Mouse (Mus musculus): ENCODE measurements around the gene 4931406P16Rik. TPM values are rescaled to one million over a fixed set of nuclear protein-coding genes. Genes with fewer than 3 reads are reported as not detected.

4931406P16Rik gene
- polyA plus RNA-seq (2016; fragmentation: Nextera tagmentation; extraction: Ambion mirVana) = 27.8 and 30.8 TPM in 2 replicates

DNA sequence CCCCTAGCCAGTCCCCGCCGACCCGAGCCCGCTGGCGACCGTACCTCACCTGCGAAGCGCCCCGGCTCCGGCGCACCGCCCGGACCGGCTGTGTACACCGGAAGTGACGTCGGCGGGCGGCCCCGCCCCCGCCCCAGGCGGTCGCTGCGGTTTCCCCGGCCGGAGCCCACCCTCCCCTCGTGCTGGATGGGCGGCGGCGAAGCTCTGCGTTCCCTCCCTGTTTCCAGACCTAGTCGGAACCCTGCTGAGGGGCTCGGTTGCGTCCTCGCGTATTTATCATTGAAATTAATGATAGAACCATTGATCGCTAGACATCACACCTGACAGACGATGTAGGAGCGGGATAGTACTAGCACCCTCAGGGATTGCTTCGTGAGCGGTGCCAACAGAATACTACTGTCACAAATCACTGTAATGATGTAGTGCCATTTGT, at the start of gene 4931406P16Rik:
Gene 4931406P16Rik (minus strand): TSS at position 109 of the 433 bp plus-strand sequence.
- H3K4me3 ChIP-seq (replicated peaks) = peak within 1 kb of the TSS; percentile 99
- H3K36me3 ChIP-seq = 0 out of 2 replicates have a peak, but pooled peaks cover 4% of the 10 kb centered on the region
- WGBS = under 1% methylated on average over 40 of the region's 41 CpGs
- no peaks in the 10 kb centered on the region for H3K9me3 ChIP-seq
- peak within 1 kb of the TSS; percentile 87 for H3K27ac ChIP-seq
- H3K4me2 ChIP-seq = peak within 1 kb of the TSS; percentile 82
- H3K4me1 ChIP-seq (replicated peaks) = peaks cover 12% of the 10 kb centered on the region; the same call in 1 of the 2 replicates
- peak within 1 kb of the TSS; percentile 93 for H3K9ac ChIP-seq (replicated peaks)
- ATAC-seq (ENCODE audit: insufficient number of reproducible peaks, insufficient read depth, low FRiP score, low TSS enrichment, low read depth) = peak; percentile 87
- H3K27me3 ChIP-seq = no peaks in the 10 kb centered on the region

DNA sequence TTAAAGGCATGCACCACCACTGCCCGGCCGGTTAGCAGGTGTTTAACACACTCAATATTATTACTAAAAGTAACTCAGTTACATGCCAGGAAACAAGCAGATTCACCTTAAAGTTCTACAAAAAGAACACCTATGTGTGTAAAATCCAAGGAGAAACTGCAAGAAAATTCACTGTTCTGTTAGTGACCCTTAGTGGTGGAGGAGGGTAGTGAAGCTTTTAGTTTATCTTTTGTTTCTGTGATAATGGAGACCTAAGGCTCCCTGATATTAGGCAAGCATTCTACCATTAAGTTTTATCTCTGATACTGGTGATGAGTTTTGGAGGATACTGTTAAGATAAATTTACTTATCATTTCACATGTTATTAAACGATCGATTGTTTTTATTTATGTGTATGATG, 42.3 kb upstream of the 4931406P16Rik start:
- H3K9me3 ChIP-seq = no peaks in the 10 kb centered on the region
- no peak overlapping the region for H3K27ac ChIP-seq
- H3K9ac ChIP-seq (replicated peaks) = no peak overlapping the region
- ATAC-seq (ENCODE audit: insufficient number of reproducible peaks, insufficient read depth, low FRiP score, low TSS enrichment, low read depth) = no peak
- 95% methylated on average over 4 of the region's 4 CpGs for WGBS
- no peaks in the 10 kb centered on the region for H3K27me3 ChIP-seq
- no peak overlapping the region for H3K4me3 ChIP-seq (replicated peaks)
- peaks cover 79% of the 10 kb centered on the region for H3K36me3 ChIP-seq
- no peaks in the 10 kb centered on the region for H3K4me1 ChIP-seq (replicated peaks)
- H3K4me2 ChIP-seq = no peak overlapping the region

DNA sequence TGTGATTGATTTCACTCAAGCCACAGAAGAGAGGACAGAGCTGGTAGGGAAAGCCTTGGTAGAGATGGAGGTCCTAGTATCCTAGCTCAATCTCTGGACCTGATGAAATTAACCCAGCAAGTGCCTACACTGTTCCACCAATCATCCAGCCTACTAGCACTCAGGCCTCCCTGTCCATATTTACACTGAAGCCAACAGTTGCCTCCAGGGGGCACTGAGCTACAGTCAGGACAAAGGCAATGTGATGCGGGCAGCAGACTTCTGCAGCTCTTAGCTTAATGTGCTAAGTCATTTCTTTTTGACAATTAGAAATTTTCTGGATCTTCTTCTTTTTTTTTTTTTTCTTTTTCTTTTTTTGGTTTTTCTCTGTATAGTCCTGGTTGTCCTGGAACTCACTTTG, 38.6 kb upstream of the 4931406P16Rik start:
- no peak overlapping the region for H3K4me2 ChIP-seq
- H3K4me3 ChIP-seq (replicated peaks) = no peak overlapping the region
- no peaks in the 10 kb centered on the region for H3K4me1 ChIP-seq (replicated peaks)
- no peak overlapping the region for H3K27ac ChIP-seq
- WGBS = 71% methylated on average over 1 of the region's 1 CpGs
- peaks cover 95% of the 10 kb centered on the region for H3K36me3 ChIP-seq
- ATAC-seq (ENCODE audit: insufficient number of reproducible peaks, insufficient read depth, low FRiP score, low TSS enrichment, low read depth) = no peak
- no peaks in the 10 kb centered on the region for H3K27me3 ChIP-seq
- no peaks in the 10 kb centered on the region for H3K9me3 ChIP-seq
- no peak overlapping the region for H3K9ac ChIP-seq (replicated peaks)

DNA sequence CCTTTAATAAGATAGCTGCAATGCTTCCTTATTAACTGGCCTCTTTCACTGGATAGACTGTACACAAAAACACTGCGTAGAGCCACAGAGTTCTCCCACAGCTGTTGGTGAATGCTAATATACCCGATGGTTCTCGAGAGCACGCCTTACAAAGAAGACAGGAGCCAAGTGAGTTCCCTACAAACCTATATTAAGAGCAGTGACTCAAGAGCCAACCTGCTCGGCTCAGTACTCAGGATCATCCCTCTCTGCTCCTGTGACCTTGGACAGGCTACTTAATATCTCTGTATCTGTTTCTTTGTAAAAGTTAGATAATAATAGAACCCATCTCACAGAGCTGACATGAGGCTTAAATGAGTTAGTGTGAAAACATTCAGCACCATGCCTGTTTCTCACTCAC, 36.8 kb upstream of the 4931406P16Rik start:
- H3K4me3 ChIP-seq (replicated peaks) = no peak overlapping the region
- H3K9me3 ChIP-seq = no peaks in the 10 kb centered on the region
- H3K36me3 ChIP-seq = peaks cover 98% of the 10 kb centered on the region
- 93% methylated on average over 5 of the region's 5 CpGs for WGBS
- no peak overlapping the region for H3K4me2 ChIP-seq
- H3K27ac ChIP-seq = no peak overlapping the region
- no peaks in the 10 kb centered on the region for H3K4me1 ChIP-seq (replicated peaks)
- H3K9ac ChIP-seq (replicated peaks) = no peak overlapping the region
- no peak for ATAC-seq (ENCODE audit: insufficient number of reproducible peaks, insufficient read depth, low FRiP score, low TSS enrichment, low read depth)
- H3K27me3 ChIP-seq = no peaks in the 10 kb centered on the region

DNA sequence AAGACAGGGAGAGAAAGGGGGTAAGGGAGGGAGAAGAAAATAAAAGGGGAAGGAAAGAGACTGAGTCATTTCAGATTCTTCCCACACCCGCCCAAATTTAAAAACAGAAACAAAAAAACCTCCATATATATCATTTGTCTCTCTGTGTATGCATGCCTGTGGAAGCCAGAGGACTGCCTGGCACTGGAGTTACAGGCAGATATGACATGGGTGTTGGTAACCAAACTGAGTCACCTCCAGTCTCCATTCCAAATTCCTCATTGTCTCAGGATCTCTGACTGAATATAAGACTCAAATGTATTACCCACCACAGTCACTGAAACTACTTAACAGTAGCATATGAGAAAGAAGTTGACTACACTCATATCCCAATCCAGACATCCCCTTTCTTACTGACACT, 34.7 kb upstream of the 4931406P16Rik start:
- no peaks in the 10 kb centered on the region for H3K9me3 ChIP-seq
- peaks cover 95% of the 10 kb centered on the region for H3K36me3 ChIP-seq
- H3K4me3 ChIP-seq (replicated peaks) = no peak overlapping the region
- H3K4me1 ChIP-seq (replicated peaks) = no peaks in the 10 kb centered on the region
- H3K27ac ChIP-seq = no peak overlapping the region
- 96% methylated on average over 1 of the region's 1 CpGs for WGBS
- H3K4me2 ChIP-seq = no peak overlapping the region
- H3K9ac ChIP-seq (replicated peaks) = no peak overlapping the region
- ATAC-seq (ENCODE audit: insufficient number of reproducible peaks, insufficient read depth, low FRiP score, low TSS enrichment, low read depth) = no peak
- no peaks in the 10 kb centered on the region for H3K27me3 ChIP-seq

DNA sequence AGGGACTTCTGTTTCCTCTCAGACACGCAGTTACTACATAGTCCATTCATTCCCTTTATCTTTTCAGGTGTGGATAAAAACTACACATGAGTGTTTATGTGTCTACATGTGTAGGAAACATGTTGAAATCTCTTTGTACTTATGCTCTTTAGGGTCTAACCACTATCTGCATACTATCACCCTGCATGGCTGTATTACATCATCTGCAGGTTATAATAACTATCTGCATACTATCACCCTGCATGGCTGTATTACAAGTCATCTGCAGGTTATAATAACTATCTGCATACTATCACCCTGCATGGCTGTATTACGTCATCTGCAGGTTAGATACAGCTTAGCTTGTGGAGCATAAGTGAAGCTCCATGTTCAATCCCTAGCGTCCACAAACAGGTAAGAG, 33.7 kb upstream of the 4931406P16Rik start:
- H3K36me3 ChIP-seq = peaks cover 96% of the 10 kb centered on the region
- no peak for ATAC-seq (ENCODE audit: insufficient number of reproducible peaks, insufficient read depth, low FRiP score, low TSS enrichment, low read depth)
- H3K27me3 ChIP-seq = no peaks in the 10 kb centered on the region
- no peak overlapping the region for H3K9ac ChIP-seq (replicated peaks)
- no peak overlapping the region for H3K27ac ChIP-seq
- H3K9me3 ChIP-seq = no peaks in the 10 kb centered on the region
- 96% methylated on average over 3 of the region's 3 CpGs for WGBS
- H3K4me1 ChIP-seq (replicated peaks) = no peaks in the 10 kb centered on the region
- H3K4me3 ChIP-seq (replicated peaks) = no peak overlapping the region
- H3K4me2 ChIP-seq = no peak overlapping the region

DNA sequence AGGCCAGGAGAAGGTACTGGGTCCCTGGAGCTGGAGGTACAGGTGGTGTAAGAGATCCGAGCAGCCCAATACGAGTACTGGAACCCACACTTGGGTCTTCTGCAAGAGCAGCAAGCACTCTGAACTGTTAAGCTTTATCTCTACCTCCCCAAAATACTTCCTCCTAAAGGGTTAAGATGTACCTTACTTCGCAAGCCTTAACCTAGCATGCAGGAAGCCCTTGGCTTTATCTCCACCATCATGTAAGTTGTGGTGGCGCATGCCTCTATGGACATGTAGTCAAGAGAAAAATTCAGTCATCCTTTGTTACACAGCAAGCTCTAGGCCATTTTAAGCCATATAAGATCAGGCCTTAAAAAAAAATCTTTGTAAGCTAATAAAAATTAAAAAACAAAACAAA, 33.2 kb upstream of the 4931406P16Rik start:
- Histone ChIP-seq H3K27ac (no peak overlapping the region), H3K36me3 (peaks cover 96% of the 10 kb centered on the region), H3K27me3 (no peaks in the 10 kb centered on the region), H3K9ac (replicated peaks) (no peak overlapping the region), H3K4me2 (no peak overlapping the region), H3K4me1 (replicated peaks) (no peaks in the 10 kb centered on the region), H3K9me3 (no peaks in the 10 kb centered on the region), H3K4me3 (replicated peaks) (no peak overlapping the region)
- no peak for ATAC-seq (ENCODE audit: insufficient number of reproducible peaks, insufficient read depth, low FRiP score, low TSS enrichment, low read depth)
- 95% methylated on average over 4 of the region's 4 CpGs for WGBS

DNA sequence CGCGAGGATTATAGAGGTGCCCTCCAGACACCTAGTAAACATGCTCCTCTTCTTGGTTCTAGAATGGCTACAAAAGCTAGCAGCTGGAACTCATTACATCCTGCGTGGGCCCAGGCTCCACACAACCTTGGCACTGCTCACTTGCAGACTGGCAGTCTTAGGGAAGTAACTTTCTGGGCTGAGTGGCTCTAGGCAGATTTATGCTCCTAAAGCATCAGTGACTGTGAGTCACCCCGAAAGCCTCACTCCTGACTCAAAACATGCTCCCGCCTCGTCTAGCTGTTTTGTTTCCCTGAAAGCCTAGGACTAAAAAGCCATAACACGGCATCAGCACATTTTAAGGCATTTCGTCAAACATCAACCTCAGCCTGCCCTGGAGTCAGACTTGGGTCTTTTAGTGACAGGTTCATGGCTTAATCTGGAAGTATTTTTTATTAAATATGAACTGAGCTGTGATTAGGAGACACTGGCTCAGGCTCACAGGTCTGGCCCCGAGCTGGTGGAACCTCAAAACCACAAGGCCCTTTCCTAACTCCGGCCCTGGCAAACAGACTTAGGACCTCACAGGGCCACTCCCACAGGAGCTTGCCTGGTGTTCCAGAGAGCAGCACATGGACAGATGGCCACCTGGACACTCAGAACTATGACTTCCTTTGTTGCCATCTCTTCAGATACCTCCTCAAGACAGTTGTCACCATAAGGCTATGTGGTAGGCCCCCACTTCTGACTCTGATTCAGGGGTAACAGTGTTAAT, 28.9 kb upstream of the 4931406P16Rik start:
- 71% methylated on average over 10 of the region's 10 CpGs for WGBS
- Histone ChIP-seq H3K9ac (replicated peaks) (no peak overlapping the region), H3K27me3 (no peaks in the 10 kb centered on the region), H3K4me1 (replicated peaks) (peaks cover 8% of the 10 kb centered on the region; the same call in 1 of the 2 replicates), H3K4me3 (replicated peaks) (no peak overlapping the region), H3K27ac (peak overlapping the region; percentile 30; the same call in 1 of the 2 replicates), H3K4me2 (no peak overlapping the region), H3K9me3 (no peaks in the 10 kb centered on the region), H3K36me3 (peaks cover 77% of the 10 kb centered on the region)
- no peak for ATAC-seq (ENCODE audit: insufficient number of reproducible peaks, insufficient read depth, low FRiP score, low TSS enrichment, low read depth)

DNA sequence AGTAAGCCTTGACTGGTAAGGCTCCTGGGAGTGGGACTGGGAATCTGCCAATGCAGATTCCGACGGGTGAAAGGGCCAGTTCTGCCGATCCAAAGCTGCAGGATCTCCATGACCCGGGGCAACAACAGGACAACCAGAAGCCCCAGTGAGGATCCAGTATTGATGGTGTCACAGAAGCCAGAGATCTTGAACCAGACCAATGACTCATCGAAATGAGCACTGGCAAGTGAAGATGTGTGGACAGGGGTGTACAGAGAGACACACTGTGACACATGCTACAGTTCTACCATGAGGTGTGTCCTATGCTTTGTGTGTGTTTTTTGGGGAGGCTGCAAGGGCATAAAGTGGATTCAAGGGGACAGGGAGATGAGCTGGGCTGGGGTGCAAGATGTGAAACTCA, 27.5 kb upstream of the 4931406P16Rik start:
- no peak for ATAC-seq (ENCODE audit: insufficient number of reproducible peaks, insufficient read depth, low FRiP score, low TSS enrichment, low read depth)
- no peak overlapping the region for H3K4me3 ChIP-seq (replicated peaks)
- H3K36me3 ChIP-seq = peaks cover 64% of the 10 kb centered on the region
- no peak overlapping the region for H3K4me2 ChIP-seq
- no peak overlapping the region for H3K9ac ChIP-seq (replicated peaks)
- no peaks in the 10 kb centered on the region for H3K27me3 ChIP-seq
- H3K27ac ChIP-seq = no peak overlapping the region
- 0 out of 2 replicates have a peak, but pooled peaks cover 7% of the 10 kb centered on the region for H3K9me3 ChIP-seq
- H3K4me1 ChIP-seq (replicated peaks) = peaks cover 8% of the 10 kb centered on the region; the same call in 1 of the 2 replicates
- WGBS = 90% methylated on average over 5 of the region's 5 CpGs

DNA sequence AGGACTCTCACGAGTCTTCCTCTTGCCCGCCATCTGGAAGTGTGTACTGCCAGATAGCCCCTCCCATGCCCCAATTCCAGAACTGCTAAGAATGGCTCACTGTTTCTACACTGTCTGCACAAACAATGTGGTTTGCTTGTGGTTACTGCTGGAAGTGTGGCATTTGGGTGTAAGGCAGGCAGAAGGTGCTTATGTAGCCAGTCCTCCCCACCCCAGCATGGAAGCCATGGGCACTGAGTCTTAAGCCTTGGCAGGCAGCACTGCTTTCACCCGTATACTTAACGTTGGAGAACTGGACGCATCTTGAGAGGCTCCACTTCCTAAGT, 25.8 kb upstream of the 4931406P16Rik start:
- Histone ChIP-seq H3K36me3 (peaks cover 50% of the 10 kb centered on the region), H3K4me3 (replicated peaks) (no peak overlapping the region), H3K9ac (replicated peaks) (no peak overlapping the region), H3K4me2 (no peak overlapping the region), H3K27me3 (no peaks in the 10 kb centered on the region), H3K9me3 (peaks cover 7% of the 10 kb centered on the region; the same call in 1 of the 2 replicates), H3K27ac (peak overlapping the region; percentile 57), H3K4me1 (replicated peaks) (peaks cover 8% of the 10 kb centered on the region; the same call in 1 of the 2 replicates)
- ATAC-seq (ENCODE audit: insufficient number of reproducible peaks, insufficient read depth, low FRiP score, low TSS enrichment, low read depth) = 0 out of 2 replicates have a peak, but pooled peaks have one; percentile 29
- whole genome bisulfite sequencing = 67% methylated on average over 5 of the region's 5 CpGs

DNA sequence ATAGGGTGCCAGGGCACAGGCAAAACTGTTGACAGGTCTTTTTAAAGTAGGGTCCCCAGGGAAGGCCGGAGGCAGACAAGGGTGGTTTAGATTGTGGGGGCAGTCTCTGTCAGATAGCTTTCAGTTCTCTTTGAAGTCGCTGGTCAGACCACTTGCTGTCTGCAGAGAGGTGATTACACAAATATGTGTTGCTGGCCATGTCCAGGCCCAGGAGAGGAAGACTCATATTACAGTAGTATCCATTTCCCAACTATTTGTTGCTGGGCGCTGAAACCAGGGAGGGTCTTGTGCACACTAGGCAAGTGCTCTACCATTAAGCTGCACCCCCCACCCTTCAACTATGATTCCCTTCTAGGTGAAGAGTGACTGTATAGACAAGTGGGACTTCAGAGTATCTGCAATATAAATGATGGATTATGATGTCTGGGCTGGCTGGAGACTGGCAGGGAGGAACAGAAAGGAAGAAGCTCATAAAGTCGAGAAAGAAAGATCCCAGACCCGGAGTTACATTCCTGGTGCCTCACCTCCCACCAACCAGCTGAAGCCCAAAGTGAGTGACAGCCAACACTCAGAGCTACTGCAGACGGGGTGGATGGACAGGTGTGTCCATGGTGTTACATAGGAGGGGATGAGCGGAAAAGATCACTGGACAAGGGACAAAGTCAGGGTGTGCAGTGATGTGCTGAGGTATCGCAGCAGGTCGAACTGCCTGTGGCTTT, 25.3 kb upstream of the 4931406P16Rik start:
- Histone ChIP-seq H3K4me3 (replicated peaks) (no peak overlapping the region), H3K9me3 (peaks cover 7% of the 10 kb centered on the region; the same call in 1 of the 2 replicates), H3K4me1 (replicated peaks) (peaks cover 8% of the 10 kb centered on the region; the same call in 1 of the 2 replicates), H3K27ac (peak overlapping the region; percentile 57; the same call in 1 of the 2 replicates), H3K27me3 (no peaks in the 10 kb centered on the region), H3K9ac (replicated peaks) (no peak overlapping the region), H3K36me3 (peaks cover 45% of the 10 kb centered on the region), H3K4me2 (no peak overlapping the region)
- 46% methylated on average over 9 of the region's 9 CpGs for WGBS
- ATAC-seq (ENCODE audit: insufficient number of reproducible peaks, insufficient read depth, low FRiP score, low TSS enrichment, low read depth) = peak; percentile 70

All from limb, embryonic 12.5 days (tissue).